Mouse (Mus musculus): Measurements from ENCODE around the gene Zfp207. TPM values are rescaled to one million over a fixed set of nuclear protein-coding genes. Genes with fewer than 3 reads are reported as not detected.

Gene Zfp207
- polyA plus RNA-seq (2015; fragmentation: Nextera tagmentation; extraction: Ambion mirVana): 121 and 155 TPM in 2 replicates

DNA sequence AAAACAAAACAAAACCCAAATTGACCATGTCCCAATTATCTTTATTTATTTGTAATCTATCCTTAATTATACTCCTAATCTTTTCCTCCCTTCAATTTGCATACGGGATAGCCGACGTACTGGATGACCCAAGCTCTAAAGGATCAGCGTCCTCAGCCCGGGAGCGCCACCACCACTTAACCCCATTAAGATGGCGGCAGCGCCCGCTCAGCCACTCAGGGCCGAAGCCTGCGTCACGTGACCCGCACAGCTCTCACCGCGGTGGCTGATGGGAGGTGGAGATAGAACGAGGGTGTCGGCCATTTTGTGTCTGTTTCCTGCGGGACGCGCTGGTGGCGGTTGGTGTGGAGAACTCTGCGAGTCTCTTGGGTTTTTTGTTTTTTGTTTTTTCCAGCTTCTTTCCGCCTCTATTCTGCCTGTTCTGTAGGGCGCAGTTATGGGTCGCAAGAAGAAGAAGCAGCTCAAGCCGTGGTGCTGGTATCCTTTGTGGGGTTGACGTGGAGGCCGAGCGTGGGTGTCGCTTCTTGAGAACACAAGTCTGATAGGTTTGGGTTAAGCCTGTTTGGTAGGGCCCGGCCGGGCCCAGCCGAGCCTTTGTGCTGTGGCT is at the start of gene Zfp207:
Gene Zfp207, plus strand, starts transcription at position 261 of the 607 bp plus-strand sequence.

GRCm38 (mm10) chr11:80377712-80378451 is 5.2 kb upstream of the Zfp207 start, which contains the start of gene 5730455P16Rik:
5730455P16Rik (minus strand) TSS chr11:80378034.

DNA sequence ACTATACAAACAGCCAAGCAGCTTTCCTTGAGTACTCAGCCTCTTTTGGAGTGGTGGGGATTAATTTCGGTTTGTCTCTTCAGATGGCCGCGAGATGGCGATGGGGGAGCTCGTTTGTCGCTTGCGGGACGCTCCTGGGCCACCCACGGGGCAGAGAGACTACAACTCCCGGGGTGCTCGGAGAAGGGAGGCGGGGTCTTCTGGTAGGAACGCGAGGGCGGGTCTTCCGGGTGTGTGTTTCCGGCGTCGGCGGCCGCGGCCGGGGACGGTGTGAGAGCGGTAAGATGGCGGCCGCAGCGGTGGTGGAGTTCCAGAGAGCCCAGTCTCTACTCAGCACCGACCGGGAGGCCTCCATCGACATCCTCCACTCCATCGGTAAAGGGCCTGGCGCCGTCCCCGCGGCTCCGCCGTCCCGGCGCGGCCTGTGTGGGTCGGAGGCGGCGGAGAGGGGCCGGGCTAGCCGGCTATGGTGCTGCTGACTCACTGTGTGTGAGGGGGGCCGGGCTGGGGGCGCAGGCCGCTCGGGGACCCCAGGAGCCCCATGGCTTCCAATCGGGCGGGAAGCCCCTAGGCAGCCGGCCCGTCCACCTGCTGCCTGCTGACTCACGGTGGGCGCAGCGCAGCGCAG is 45.4 kb downstream of the Zfp207 start, which contains the start of gene Psmd11:
Gene Psmd11, plus strand, starts transcription at position 235 of the 628 bp plus-strand sequence.

Other genes starting within 250 kb of the Zfp207 start
- gene Tefm, start 241.1 kb upstream of the Zfp207 start, polyA plus RNA-seq (2015; fragmentation: Nextera tagmentation; extraction: Ambion mirVana): 38.8 and 53.8 TPM in 2 replicates
- gene Adap2, start 229.2 kb upstream of the Zfp207 start, polyA plus RNA-seq (2015; fragmentation: Nextera tagmentation; extraction: Ambion mirVana): 2.5 and 5.5 TPM in 2 replicates
- 10.3 and 17.5 TPM in 2 replicates for gene Rnf135, start 199.4 kb upstream of the Zfp207 start, polyA plus RNA-seq (2015; fragmentation: Nextera tagmentation; extraction: Ambion mirVana)
- gene Rhot1, start 174.3 kb upstream of the Zfp207 start, polyA plus RNA-seq (2015; fragmentation: Nextera tagmentation; extraction: Ambion mirVana): 31.3 and 52.9 TPM in 2 replicates
- 2.1 and 2.5 TPM in 2 replicates for gene Rhbdl3, start 82.4 kb upstream of the Zfp207 start, polyA plus RNA-seq (2015; fragmentation: Nextera tagmentation; extraction: Ambion mirVana)
- gene 5730455P16Rik, start 5.2 kb upstream of the Zfp207 start, polyA plus RNA-seq (2015; fragmentation: Nextera tagmentation; extraction: Ambion mirVana): 17.4 and 20.5 TPM in 2 replicates
- gene Psmd11, start 45.3 kb downstream of the Zfp207 start, polyA plus RNA-seq (2015; fragmentation: Nextera tagmentation; extraction: Ambion mirVana): 129 and 200 TPM in 2 replicates
- gene Cdk5r1, start 93.7 kb downstream of the Zfp207 start, polyA plus RNA-seq (2015; fragmentation: Nextera tagmentation; extraction: Ambion mirVana): 2.5 and 4.9 TPM in 2 replicates

Measured in adrenal gland, postnatal 0 days (tissue).